Mouse (Mus musculus) urinary bladder, adult 2 months (tissue): ENCODE measurements at regions not wholly inside any gene's neighbourhood (a gene's known extent, or its start where the extent isn't known, plus 50 kb on each side); places are given as distances from the start of the nearest gene placed in this dataset.

Experiments
- DNase-seq: peaks from one replicate; pipeline ENCODE4 v3.0.0; 2022; ENCODE audit warnings: low spot score

DNA sequence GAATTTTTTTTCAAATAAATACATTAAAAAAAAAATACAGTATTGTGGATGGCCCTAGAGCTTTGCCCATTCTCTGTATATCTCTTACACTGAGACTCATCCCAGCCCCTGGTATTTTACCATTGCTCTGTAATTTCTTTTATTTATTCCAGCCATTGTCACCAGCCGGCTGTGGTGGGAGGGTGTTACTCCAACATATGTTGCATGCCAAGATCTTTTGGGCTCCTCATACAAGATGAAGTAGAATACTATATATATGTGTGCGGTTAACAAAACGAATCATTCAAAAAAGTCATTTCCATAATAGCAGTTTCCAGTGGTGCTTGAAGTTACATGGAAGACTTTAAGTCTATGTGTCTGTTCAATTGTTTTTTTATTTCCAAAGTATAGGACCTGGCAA is 268.0 kb upstream of the Npvf start:
- DNase-seq = no peak

DNA sequence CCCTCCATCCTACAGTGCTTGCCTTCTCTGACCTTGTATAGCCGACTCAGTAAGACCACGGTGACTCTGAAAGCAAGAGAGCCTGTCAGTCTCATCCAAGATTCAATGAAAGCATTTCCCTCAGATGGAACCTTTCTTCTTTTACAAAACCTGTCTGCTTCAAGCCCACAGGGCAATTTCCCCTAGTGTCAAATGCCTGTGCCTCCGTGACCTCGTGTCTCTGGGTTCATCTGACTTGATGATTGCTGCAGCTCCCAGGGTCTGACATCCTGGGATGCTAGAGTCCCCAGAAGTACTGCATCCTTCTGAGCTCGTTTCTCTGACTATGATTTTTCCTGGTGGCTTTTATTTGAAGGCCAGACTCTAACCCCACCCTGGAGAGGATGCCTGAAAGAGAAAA is 270.3 kb upstream of the Npvf start:
- DNase-seq = no peak

DNA sequence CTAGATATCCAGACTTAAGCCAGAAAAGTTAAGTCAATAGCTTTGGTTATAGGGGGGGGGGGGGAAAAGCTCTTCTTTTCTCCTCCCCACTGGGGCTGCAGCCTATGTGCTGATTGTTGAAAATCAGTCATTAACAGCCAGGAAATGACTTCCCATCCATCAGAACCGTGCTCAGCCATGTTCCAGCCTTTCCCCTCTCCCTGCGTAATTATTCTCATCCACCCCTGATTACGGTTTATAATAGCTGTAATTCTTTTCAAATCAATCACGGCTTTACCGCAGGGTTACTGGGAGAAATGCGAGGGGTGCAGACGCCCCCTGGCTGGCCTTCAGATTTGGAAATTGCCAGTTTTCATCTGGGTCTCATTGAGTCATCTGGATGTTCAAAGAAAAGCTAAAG is 270.8 kb upstream of the Npvf start:
- no peak for DNase-seq

DNA sequence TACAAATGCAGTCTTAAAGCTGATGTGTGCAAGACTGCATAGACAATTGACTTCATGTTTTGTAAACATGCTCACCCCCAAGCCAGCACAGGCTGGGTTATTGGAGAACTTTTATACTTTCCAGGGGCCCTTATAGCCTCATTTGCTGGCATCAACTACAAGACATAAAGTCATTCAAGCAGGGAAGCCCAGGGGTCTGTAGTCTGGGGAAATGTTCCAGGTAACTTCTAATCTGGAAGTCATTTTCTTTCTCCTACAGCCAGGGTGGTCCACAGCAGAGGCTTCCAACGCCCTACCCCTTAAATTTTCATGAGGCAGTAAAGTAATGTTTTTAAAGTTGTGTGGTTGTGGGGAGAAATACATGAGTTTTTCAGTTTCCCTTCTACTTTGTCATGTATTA is 272.1 kb upstream of the Npvf start:
- DNase-seq = no peak

DNA sequence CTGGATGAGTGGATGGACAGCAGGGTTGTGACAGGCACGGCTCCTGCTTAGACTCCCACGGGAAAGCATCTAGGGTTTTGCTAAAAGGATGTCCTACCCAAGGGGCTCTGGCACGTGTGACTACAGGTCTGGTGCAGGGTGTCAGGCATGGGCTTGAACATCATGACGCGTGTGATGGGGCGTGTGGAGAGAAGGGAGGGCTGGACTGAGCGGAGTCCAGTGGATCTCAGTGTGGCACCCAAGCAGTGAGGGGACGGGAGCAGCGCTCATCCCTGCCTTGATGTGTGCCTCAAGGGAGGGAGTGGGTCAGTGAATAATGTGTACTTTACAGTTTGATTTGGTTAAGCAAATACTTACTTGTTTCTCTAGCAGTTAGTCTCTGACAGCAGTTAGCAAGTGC is 275.3 kb upstream of the Npvf start:
- no peak for DNase-seq

DNA sequence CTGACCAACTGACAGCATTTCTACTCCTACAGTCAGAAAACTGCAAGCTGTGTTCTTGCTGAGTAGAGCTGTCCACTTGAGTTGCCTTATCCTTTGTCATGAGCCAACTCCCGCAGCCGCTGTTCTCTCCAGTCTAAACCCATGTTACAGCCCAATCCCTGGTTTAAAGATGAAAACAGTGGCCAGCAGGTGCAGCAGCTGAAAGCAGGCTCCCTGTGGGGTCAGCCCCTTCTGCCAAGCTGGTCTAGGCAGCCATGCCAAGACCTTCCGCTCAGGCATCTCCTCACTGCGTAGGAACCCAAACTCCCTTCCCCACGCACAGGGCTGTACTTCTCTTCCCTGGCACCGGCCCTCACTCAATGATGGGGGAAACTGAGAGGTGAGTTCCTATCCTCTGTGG is 279.3 kb upstream of the Npvf start:
- no peak for DNase-seq

DNA sequence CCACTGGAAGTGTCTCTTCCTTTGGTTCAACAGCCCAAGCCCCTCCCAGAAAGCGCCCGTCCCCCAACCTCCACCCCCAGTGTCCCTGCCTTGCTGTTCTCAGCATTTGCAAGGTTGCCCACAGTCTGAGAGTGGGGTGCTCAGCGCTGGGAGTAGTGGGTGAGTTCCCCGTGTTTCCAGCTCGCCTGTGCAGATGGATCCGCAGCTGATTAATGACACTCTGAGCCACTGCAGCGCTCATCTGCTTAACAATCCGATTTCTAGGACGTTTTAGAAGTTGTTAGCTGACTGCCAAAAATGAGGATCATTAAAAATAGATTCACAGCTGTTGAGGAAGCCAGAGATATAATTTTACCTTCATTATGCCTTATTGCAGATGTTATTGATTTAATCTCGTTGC is 280.0 kb upstream of the Npvf start:
- DNase-seq = no peak

DNA sequence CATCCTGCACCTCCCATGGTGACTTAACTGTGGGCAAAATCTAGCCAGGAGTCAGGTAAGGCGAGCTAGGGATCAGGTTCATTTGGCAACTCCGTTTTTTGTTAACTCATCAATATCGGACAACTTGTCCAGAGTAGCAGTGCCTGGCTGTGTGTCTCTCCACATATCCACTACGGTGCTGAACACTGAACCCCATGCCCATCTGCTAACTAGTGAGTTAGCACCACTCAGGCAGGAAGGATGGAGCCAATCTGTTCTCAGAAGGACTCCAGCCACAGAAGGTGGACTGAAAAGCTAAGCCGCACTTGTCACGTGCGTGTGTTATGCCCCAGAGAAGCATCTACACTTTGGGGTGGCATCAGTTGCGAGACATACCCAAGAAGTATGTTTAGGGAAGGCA is 282.1 kb upstream of the Npvf start:
- no peak for DNase-seq

DNA sequence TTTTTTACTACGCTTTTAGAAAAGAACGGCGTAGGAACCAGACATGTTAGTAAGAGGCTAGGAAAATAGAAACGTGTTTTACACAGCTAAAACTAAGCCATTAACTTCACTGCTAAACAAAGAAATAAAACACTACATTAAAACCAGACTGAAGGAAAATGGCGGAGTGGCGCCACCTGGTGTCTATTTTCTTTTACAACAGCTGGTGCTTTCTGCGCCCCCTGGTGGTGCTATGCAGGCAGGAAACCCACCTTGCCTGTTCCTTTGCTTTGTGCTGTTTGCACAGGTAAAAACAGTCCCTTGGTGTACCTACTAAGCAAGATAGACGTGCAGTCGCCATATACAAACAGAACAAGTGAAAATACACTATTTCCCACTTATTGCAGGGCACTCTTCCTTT is 282.9 kb upstream of the Npvf start:
- peak; percentile 61 for DNase-seq

DNA sequence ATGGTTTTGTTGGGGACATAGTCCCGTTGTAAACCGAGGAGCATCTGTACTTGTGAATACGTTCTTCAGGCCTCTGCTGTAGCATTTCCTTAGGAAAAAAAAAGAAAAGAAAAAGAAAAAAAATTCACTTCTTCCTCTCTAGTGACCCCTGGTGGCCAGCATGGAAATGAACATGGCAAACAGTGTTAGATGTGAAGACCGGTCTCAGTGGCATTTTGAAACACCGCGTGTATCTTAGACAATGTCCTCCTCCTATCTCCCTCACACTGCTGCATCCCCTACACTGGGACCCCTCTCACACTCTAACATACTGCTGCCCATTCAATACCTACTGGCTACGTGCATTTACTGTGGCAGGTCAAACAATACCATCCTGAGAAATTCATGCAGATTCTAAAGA is 284.6 kb upstream of the Npvf start:
- no peak for DNase-seq

DNA sequence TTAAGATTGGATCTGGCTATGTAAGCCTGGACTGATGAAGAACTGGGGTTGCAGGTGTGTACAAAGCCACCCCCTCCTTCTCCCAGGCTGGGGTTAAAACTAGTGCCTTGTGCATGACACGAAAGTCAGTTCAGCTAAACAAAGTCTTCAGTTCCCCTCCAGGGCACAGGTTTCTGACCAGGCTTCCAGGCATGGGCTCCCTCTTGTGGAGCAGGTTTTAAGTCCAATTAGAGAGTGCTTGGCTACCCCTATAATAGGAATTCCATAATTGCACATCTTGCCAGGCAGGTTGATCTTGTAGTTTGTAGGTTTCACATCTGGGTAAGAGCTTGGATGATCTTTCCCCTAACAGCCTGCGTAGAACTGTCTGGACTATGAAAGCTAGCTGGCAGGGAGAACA is 285.2 kb upstream of the Npvf start:
- DNase-seq = no peak

DNA sequence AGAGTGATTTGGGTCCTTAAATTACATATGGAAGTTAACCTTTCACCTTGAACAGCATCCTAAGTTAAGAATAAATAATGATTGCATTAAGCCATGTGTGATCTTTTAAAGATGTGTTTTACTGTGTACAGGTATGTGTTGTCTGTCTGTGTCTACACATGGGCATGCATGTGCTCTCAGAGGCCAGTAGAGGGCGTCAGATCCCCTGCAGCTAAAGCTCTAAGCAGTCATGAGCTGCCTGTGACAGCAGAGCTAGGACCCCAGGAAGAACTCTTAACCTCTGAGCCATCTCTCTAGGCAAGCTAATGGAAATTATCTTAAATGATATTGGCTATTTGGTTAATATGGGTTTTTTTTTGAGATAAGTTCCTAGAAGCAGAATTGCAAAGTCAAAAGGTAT is 285.9 kb upstream of the Npvf start:
- DNase-seq = no peak

DNA sequence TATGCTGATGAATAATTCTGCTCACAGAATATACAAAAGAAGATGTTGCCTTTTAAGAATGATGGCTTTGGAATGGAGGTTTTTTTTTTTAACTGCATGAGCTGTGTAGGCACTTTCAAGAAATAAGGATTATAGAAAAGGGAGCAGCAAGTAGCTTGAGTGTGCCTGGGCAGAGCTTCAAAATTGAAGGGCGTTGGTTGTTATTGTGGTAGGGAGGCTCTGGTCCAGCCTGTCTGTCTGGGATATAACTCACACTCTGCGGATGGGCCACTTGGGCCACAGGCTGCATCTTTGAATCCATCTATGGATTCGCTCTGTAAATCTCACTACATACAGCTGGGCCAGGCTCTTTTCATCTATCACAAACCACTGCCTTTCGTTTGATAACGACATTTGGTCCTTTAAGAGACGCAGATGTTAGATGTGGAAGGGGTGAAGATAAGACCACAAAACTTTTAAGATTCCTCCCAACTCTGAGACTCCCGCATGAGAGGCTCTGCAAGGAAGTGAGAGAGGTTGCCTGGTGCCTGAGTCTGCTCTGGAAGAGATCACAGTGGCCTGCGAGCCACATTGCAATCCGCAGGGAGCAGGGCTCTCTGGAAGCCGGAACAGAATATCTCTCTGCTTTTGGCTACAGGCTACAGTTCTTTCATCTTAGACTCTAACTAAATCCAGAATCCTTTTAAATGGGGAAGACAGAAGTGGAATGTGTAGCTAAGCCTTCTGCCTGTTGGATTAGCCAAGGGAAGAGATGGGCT is 286.6 kb upstream of the Npvf start:
- DNase-seq = no peak

DNA sequence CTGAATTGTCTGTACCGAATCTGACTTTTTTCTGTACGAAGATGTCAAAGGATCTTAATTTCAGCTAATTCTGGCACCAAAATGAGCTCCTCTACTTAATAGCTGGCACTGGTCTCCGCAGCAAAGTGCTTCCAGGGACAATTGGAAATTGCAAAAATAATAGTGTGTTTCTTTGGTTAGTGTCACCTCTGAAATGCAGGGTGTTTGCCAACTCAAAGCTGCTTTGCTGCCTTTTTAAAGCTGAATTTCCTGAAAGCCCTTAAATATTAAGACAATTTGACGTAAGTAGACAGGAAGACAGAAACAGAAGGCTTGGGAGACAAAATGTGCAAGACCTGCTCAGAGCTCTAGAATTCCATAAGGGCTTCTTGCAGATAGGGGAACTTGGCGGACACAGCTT is 288.5 kb upstream of the Npvf start:
- no peak for DNase-seq

DNA sequence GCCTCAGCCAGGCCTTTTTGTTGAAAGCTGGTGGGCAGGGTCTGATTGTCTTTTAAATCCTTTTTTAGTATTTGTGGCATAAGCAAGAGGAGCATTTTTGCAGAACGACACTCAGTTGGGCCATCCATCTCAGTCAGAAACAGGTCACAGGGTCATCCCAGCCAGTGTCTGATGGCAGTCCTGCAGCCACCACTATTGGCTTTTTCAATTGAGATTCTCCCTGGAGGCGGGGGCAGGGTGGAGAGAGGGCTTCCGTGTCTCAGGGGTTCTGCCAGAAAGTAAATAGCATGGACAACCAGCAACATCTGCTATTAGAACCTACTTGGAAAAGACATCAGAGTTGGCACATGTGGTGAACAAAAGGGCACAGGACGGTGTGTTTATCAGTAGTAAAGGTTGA is 293.8 kb upstream of the Npvf start:
- DNase-seq = no peak

DNA sequence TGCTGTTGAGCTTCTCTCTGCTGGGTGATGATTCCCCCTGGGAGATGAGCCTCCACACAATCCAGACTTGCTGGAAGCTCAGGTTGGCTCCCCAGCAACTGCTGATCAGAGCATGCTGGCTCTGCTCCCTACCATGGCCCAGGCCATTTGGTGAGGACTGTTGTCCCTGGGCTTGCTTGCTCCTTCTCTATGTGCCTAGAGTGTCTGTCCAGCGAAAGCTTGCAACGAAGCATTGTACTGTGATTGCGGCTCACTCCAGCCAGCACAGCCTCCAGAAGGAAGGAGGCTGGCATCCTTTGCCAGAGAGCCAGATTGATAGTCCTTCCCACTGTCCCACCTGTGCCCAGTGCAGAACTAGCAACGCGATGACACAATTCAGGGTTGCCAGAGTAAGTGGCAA is 295.1 kb upstream of the Npvf start:
- no peak for DNase-seq

DNA sequence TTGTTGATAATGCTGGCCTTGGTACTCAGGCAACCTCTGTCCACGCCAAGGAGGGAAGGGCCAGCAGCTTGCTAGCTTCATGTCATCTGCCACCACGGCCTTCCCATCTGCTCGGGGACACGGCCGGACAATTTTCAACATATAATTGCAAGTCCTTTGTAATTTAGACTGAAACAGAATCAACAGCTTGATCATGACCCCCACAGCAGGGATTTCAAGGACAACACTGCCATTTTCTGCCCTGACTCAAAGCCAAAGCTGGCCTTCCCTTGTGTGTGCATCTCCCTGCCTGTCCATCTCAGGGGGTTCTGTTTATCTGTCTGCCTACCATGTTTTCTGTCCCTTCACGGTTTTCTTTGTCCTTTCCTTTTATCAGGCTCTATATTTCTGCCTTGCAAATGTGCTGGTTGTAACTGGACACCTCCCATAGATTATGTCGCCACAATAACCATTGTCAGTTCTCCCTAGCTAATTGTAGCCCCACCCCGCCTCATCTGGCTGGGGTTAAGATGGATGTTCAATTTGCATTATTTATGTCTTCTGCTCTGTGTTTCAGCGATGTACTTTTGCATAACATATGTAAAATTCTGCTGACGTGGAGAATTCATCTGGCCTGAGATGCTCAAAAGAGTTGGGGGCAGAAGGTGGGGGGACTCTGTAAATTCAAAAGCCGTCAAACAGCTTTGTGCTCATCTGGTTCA is 295.8 kb upstream of the Npvf start:
- no peak for DNase-seq

DNA sequence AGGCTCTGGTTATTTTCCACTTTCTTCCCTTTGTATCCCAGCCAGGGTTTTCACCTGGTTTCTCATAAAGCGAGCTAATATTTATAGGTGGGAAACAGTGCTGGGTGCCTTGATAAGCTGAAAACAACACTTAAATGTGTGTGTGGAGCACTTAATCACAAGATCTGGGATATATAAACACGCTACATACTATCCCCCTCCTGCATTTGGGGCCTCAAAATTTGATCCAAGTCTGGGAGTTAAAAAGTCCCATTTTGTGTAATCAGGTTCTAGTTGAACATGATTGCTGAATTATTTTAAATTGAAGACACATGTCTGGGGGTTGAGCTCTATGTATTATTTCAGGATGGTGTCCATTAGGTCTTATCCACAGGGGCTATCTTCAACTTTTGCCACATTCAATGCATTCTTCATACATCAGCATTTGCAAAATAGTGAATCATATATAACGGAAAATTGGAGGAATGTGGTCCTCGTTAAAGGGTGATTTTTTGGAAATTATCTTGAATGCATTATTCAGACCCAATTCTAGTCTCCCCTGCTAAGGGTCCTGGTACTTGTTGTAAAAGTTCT is 303.2 kb upstream of the Npvf start:
- DNase-seq = no peak

DNA sequence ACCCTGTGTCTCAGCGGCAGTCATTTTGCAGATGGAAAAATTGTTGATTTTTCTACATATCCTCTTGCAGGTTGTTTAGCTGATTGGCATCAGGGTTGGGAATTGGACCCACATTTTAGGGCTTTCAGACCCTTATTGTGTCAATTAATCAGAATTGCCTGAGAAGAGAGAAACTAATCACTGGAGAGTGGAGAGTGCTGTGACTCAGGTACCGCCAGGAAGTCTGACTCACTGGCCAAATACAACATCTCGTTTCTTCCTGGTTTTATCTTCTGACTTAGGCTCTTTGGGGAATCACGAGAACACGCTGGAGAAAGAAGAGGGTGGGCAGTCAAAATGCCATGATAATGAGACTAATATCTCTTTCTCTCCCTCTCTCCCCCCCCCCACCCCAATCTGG is 306.1 kb upstream of the Npvf start:
- no peak for DNase-seq

DNA sequence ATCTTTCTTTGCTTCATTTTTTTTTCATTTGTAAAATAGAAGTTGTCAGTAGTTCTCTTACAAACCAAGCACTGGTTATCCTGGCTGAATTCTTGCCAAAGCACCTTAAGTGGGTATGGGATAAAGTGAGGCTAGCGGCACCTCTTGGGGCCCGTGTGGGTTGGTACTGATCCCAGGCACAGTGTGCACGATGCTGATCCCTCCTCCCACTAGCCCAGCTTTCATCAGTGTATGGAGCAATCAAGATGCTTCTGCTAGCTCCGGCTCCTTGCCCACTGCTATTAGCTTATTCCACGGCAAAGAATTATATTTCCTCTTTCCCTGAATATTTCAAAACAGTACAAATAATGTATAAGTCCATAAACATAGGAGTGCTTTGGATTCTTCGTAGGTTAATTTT is 307.4 kb upstream of the Npvf start:
- DNase-seq = no peak

DNA sequence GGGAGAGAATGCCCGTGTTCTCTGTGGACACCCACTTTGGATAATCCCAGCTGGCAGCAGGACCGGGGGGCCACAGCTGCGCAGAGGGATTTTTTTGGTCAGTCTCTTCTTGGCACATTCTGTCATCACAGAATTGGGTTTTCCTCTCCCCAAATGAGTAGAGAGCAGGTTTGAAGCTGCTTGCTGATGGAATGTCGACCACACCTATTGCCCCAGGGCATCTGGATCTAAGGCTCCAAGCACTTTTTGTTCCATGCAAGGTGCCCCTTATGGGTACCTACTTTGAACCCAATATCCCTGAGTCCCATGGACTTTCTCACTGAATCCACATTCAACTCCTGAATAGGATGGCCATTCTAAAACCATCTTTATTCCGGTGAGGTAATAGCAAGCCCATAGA is 314.3 kb upstream of the Npvf start:
- DNase-seq = no peak

DNA sequence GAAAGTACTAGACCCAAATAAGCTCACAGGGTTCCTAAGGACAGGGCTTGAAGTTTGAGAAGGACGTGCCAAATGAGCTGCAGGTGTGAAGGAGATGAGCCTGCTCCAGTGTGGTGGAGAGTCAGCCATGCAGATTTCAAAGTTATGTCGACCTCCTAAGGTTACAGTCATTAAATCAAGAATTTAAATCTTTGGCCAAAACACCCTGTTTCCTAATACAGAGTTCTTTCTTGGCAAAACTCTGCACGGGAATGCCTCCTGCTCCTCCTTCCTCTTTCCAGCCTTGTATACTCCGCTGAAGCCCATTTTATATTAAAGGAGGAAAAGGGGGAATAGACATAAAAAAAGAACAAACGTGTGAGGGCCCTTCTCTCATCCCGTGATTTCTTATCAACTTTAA is 315.1 kb upstream of the Npvf start:
- DNase-seq = no peak

DNA sequence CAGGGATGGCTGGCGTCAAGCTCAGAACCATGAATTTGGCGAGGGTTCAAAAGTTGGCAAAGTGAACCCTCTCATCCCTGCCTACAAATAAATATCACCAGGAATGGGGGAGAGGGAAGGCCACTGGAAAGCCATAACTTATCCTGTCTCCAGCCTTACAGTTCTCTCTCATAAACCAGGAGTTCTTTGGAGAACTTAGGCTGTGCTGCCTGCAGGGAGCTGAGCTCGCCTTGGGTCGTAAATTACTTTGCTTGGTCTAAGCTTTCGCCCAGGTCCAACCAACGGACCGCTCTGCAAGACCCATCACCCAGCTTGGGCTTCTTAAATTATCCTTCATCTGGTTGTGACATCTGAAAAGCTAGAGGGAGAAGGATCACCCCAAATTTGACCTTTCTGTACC is 315.8 kb upstream of the Npvf start:
- no peak for DNase-seq

DNA sequence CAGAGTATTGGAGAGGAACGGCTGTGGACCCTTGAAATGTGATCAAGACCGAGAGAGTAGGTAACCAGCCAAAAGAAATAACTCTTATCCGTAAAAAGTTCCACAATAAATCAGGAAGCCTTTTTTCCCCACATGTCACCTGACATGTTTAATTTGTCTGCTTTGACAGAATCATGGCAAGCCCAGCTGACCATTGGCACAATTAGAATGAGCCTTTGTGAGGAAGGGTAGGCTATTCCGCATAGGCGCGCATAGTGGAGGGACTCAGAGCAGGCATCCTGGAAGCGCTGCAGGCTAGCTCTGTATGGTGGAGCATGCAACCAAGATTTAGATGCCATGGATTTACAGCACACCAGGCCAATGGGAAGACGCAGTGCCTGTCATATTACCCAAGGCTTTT is 316.5 kb upstream of the Npvf start:
- no peak for DNase-seq
